Mouse (Mus musculus): Measurements from ENCODE around the gene Fam219b.

DNA sequence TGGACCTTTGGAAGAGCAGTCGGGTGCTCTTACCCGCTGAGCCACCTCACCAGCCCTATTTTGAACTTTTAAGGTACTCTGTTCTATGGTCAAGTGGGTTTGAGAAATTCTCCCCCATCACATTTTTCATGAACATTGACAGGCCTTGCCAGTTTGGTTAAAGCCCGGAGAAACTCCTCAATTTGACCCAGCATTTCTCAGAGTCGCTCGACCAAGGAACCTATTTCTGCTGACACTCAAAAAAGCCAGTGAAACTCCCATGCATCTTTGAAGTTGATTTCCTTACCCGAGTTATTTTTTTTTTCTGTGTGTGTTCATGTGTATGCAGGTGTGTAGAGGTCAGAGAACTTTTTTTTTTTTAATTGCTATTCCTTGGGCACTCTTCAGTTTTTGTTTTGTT lies 27.3 kb downstream of the Fam219b start:
- no peak for TF ChIP-seq CTCF (IDR thresholded peaks at IDR 0.05; ENCODE audit: borderline replicate concordance, insufficient read depth, low read depth, low read length)
- TF ChIP-seq POLR2A (IDR thresholded peaks at IDR 0.05; ENCODE audit: borderline replicate concordance, insufficient read depth, low read length): no peak

All from cerebellum, adult 2 months (tissue).